Mouse (Mus musculus) gastrocnemius, postnatal 4 days (tissue): ENCODE measurements at regions not wholly inside any gene's neighbourhood (a gene's known extent, or its start where the extent isn't known, plus 50 kb on each side); places are given as distances from the start of the nearest gene placed in this dataset.
"Not testable (repeated sequence)": the region's sequence is repeated elsewhere in the genome, so short reads cannot be mapped to it uniquely, and the experiment has no call there.

Experiments used
- DNase-seq, 2 experiments: peaks; one replicate each; pipeline ENCODE4 v3.0.0; 2021 to 2022; ENCODE audit warnings: low spot score in 2 of 2, mixed read lengths in 2 of 2

DNA sequence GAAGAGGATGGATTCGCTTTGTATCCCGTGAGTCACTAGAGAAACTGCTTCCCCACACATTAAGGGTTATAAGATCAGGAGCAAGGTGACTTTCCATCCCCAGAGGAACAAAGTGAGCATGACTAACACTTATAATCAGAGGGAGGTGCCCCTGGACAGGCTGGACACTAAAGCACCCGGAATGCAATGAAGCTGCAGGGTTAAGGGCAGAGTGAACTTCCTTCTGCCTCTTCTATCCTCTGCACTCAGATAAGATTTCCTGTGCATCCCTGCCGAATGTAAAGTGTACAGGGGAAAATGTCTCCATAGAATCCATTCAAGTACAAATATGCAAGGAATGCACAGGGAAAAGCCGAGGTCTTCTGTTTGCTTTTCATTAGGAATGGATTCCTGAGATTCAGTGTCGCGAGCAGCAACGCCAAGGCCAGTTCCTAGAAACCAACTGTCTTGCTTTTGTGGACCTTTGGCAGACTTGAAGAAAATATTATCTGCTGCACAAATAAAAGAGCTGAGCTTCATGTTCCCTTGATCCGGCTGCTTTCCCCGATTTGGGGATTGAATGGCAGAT is 58.5 kb upstream of the Fbxl7 start:
- no peak for DNase-seq

GRCm38 (mm10) chr15:26958980-26959379 is 63.6 kb upstream of the Fbxl7 start:
- no peak for DNase-seq

- DNase-seq: no peak
Measured at GRCm38 (mm10) chr15:26968392-26969025, 73.1 kb upstream of the Fbxl7 start.

DNA sequence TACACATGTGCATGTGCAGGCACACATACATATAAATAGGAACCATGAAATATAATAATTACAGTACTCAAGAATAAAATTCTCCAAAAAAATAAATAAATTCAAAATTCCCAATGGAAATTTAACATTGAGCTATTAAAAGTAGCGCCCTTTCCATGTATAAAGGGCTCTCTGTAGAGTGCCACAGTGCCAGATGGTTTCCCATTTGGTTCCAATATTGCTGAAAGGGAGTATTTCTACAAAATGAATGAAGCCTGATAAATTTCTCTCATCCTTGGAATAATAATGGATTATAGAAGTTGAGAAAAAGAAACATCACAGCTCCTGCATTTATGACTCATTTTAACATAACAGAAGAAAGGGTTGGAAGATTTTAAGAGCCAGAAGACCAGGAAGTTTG is 75.4 kb upstream of the Fbxl7 start:
- DNase-seq: no peak

GRCm38 (mm10) chr15:26993054-26993453 is 97.7 kb upstream of the Fbxl7 start:
- no peak for DNase-seq

GRCm38 (mm10) chr15:27009069-27009468 is 113.7 kb upstream of the Fbxl7 start:
- no peak for DNase-seq

- DNase-seq: no peak
Measured at GRCm38 (mm10) chr15:27013906-27014658, 118.7 kb upstream of the Fbxl7 start.

DNA sequence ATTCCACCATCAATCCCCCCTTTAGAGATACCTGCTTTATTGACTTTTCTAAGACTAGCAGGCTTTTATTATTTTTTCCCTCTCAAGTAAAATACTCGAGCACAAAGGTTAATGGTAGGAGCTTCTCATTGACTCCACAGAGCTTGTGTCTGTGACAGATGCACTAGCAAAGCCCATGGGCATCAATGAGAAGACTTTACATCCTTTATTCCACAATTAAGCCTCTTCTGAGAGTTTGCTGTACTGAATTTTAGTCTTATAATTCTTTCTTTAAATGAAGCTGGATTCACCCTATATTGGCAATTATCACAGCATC is 119.2 kb upstream of the Fbxl7 start:
- no peak for DNase-seq

DNA sequence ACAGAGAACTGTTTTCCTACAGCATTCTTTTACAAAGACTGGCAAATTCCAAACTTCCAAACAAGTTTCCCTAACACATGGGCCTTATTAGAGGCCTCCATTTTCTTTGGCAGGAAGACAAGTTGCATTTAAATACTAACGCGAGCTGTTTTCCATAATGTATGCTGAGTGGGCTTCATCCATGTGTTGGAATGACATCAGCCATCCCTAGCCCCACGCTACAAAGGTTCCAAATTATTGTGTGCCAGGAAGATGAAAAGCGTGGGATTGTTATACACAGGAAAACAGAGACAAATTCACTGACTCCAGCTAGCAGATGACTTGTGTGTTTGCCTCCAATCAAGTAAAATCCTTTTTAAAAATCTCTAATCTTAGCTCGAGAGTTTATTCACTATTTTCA is 125.1 kb upstream of the Fbxl7 start:
- DNase-seq: no peak

DNA sequence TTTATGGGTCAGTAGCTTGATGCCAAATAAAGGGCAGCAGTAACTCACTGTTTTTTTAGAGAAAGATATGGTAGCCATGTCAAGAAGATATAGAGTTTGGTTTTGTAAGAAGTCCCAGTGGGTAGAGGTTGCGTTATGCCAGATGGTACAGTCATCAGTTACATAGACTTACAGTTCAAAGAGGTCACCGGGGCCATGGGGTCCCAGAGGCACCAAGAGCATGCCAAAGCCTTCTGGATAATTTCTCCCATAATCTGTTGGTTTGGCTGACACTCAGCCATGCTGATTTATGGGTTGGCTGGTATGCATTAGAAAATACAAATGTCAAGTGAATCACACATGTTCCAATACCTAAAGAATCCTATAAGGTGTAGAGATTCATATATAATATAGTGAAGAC is 137.9 kb upstream of the Fbxl7 start:
- DNase-seq: no peak

- no peak for DNase-seq
Measured at GRCm38 (mm10) chr15:27043788-27044187, 148.4 kb upstream of the Fbxl7 start.

DNA sequence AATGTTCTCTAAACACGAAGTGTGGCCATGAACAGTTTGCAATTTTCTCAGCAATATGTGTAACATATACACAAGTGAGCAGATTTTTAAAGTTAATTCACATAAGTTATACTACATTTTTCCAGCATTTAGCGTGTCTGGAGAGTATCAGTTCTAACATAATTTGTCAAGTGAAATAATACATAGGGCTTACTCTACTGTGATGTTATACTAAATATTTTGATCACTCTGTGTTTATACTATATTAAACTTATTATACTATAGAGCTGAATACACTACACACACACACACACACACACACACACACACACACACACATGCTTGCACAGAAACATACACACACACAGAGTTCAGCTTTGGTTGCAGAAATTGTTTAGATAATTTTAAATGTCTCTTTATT is 155.3 kb upstream of the Fbxl7 start:
- DNase-seq: no peak

- no peak for DNase-seq
Measured at GRCm38 (mm10) chr15:27063456-27063855, 168.1 kb upstream of the Fbxl7 start.

DNA sequence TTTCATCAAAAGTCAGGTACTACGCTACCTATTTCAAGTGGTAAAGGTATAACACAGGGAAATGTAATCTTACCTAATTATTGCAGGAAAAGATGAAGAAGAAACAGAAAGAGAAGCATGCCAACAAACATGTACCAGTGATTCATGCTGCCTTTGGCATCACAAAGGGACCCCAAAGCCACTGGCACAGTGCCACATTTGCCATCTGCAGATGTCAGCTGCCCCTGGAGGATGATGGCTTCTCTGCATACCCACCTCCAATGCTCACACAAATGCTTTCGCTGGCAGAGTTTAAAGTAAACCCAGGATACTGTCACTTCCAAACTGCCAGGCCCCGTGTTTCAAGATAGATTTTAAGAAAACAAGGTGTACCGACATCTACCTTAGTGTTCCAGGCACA is 168.6 kb upstream of the Fbxl7 start:
- DNase-seq: peak in 1 of 2 experiments; percentile 12

GRCm38 (mm10) chr15:27067691-27068090 is 172.3 kb upstream of the Fbxl7 start:
- DNase-seq: no peak

GRCm38 (mm10) chr15:27077926-27078325 is 182.5 kb upstream of the Fbxl7 start:
- DNase-seq: no peak

- DNase-seq: no peak
Measured at GRCm38 (mm10) chr15:27082826-27083225, 187.4 kb upstream of the Fbxl7 start.

DNA sequence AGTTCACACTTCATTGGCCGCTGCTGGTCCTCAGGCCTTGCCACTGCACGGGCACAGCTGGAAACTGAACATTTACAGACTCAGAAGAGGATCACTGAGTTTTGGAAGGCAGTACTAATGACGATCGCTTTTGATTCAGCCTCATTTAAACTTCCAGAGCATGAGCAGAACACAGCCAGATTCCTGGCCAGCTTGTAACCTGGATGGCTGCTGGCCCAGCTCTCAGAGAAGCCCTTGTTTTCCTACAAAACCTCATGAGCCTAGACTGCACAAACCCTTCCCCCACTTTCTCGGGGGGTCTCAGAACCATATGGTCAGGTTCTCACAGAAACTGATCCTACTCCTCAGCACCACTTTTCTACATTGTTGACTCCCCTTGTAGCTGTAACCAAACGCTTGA is 188.2 kb upstream of the Fbxl7 start:
- DNase-seq: no peak

- no peak for DNase-seq
Measured at GRCm38 (mm10) chr15:27089155-27089554, 193.8 kb upstream of the Fbxl7 start.

DNA sequence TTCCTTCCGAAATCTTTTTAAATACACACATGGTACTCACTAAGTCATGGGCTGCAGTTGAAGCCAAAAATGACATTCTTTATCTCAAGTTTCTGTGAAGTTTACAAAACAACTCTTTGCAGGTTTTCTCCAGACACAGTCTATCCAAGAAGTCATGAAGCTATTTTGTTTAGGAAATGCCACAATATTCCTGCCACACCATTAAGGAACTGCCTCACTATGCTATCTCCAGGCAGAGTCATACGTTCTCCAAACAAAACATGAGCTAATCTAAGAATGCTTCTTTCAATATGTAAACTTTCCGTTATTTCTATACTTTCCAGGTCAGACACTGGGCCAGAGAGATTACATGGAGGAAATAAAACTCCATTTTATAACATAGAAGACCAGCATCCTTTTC is 198.7 kb upstream of the Fbxl7 start:
- no peak for DNase-seq

- no peak for DNase-seq
Measured at GRCm38 (mm10) chr15:27095231-27095630, 199.9 kb upstream of the Fbxl7 start.

GRCm38 (mm10) chr15:27101610-27102009 is 206.2 kb upstream of the Fbxl7 start:
- not testable (repeated sequence) for DNase-seq

DNA sequence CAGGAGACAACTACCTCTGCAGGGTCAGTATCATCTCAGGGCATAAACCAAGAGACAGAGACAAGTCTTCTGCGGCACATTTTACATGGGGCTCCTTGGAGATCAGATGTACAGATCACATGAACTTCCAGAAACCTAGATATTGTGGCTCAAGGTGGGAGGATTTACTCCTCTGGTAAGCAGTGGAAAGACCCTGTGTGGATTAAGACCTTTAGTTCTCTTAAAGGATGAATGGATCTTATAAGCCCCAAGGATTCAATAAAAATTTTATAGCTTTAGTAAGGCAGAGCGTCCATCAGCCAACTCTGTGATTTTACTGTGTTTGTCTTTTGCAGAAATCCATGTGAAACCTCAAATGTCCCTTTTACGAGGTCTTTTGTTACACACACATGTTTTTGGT is 213.8 kb upstream of the Fbxl7 start:
- DNase-seq: no peak
